Mouse (Mus musculus) hindlimb bud, embryonic 11.5 days (tissue): ENCODE data around the gene Olfr412.

Source experiments
- DNase-seq: peaks from one replicate; pipeline ENCODE4 v3.0.0-alpha.2; 2012; ENCODE audit warnings: low read depth, low spot score; ENCODE audit errors: extremely low spot score

Olfr412 gene

DNA sequence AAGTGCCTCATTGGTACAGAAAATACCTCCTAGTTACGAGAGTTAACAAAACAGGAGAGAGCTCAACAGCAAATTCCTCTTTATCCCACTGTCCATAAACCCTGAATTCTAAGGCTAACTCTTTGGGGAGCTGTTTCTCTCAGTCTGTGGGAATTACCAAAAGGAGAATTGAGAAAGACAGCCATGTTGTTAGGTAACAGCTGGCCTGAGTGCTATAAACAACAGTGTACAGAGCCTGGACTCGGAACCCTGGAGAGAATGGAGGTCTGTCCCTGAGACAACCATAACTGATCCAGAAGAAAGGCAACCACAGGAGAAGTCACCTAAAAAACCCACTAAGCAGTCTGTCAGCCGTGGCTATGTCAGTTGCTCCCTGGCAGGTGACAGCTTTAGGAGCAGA, 50.6 kb downstream of the Olfr412 start:
- DNase-seq, result no peak

DNA sequence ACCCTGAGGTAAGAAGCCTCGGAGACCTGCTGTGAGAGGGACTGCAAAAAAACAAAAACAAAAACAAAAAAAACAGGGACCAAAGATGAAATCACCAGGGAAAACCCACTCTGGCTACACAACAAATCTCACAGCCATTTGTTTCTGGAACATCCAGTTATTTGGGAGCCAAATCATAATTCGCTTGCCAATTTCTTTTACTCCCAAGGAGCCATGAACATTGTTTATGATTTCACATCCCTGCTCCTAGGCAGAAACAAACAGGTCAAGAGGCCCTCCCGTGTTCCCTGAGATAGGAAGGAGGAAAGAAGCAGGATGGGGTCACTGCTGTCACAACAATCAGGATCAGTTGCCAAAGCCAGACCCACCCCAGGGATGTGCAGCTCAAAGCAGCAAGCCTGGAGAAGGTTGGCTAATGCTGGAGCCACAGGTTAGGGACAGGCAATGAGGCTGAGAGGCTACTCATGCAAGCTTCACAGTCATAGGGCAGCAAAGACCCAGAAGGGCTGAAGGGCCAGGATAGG, 51.6 kb downstream of the Olfr412 start:
- DNase-seq, result no peak

DNA sequence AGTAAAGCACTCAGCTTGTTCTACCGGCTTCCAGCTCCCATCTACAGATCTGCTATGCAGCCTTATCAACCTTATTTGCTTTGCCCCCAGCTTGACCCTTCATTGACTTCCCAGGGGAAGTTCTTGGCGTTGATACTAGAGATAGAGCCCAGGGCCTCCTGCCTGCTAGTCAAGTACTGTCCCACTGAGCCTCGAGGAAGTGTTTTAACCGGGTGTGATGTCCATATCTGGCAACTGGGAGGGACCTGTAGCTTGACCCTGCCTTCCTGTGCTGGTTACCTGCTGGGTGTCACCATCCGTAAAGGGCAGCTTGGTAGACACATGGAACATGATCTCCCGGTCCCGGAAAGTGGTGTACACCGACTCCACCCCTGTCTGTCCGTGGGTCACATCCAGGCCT, 52.2 kb downstream of the Olfr412 start:
- DNase-seq, result no peak

DNA sequence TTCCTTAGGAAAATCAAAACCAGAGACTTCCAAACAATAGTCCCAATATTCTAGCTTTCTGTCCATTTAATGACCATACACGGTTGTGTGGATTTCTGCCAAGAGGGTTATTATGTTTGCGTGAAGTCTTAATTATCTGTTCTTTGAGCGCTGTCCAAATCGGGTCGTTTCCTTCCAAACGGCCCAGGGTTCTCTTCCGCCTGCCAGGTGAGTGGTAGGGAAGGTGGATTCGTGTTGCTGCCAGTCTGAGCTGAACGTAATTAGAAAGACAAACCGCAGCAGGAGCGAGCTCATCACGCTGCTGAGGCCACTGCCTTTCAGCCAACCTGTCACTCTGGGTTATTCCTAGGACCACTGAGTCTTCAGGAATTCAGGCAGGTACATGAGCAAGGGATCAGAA, 53.9 kb downstream of the Olfr412 start:
- no peak for DNase-seq
